Mouse (Mus musculus) left cerebral cortex, postnatal 14 days (tissue): Measurements from ENCODE around the gene 2310009B15Rik. TPM values are rescaled to one million over a fixed set of nuclear protein-coding genes. Genes with fewer than 3 reads are reported as not detected.

Experiments
- DNase-seq, 2 experiments: peaks; one replicate each; pipeline ENCODE4 v3.0.0; 2021 to 2022; ENCODE audit warnings: low spot score in 2 of 2, mixed read lengths in 1 of 2
- intact Hi-C: fragments of 180-260 bp; cut with DNase I; formaldehyde crosslinking; loops from one replicate; pipeline ENCODE4 v1.15.1; 2025
- total RNA-seq, 2 experiments: library from RNA; stranded (reverse); gene quantifications; 2 replicates each; pipeline ENCODE4 v1.2.3; 2021

The 2310009B15Rik gene
- total RNA-seq, 2 experiments from 2014 or later: 13.7 to 14.2 TPM

- intact Hi-C loops: loop anchor here (5.0 to 10.0 kb wide), 2 partner anchors 339 to 423 kb away; no protein-coding TSS in a partner anchor
- DNase-seq: no peak
Observed at GRCm38 (mm10) chr1:138844166-138844565, 12.5 kb downstream of the 2310009B15Rik start.

- intact Hi-C loops: loop anchor here (5.0 to 10.0 kb wide), 2 partner anchors 339 to 424 kb away; no protein-coding TSS in a partner anchor
- no peak for DNase-seq
Observed at GRCm38 (mm10) chr1:138843361-138844091, 13.1 kb downstream of the 2310009B15Rik start.

GRCm38 (mm10) chr1:138842756-138843155 lies 13.9 kb downstream of the 2310009B15Rik start:
- intact Hi-C loops: loop anchor here (5.0 to 10.0 kb wide), 2 partner anchors 338 to 425 kb away; no protein-coding TSS in a partner anchor
- no peak for DNase-seq

- no peak for DNase-seq
- intact Hi-C loops: loop anchor here (5.0 to 10.0 kb wide), 2 partner anchors 338 to 425 kb away; no protein-coding TSS in a partner anchor
Observed at GRCm38 (mm10) chr1:138842315-138842714, 14.3 kb downstream of the 2310009B15Rik start.

- DNase-seq: no peak
- intact Hi-C loops: loop anchor here (5.0 to 10.0 kb wide), 2 partner anchors 337 to 426 kb away; no protein-coding TSS in a partner anchor
Observed at GRCm38 (mm10) chr1:138841306-138842095, 15.2 kb downstream of the 2310009B15Rik start.

GRCm38 (mm10) chr1:138840440-138841305 lies 16.0 kb downstream of the 2310009B15Rik start:
- no peak for DNase-seq
- intact Hi-C loops: loop anchor here (5.0 to 10.0 kb wide), 2 partner anchors 336 to 427 kb away; no protein-coding TSS in a partner anchor

GRCm38 (mm10) chr1:138839809-138840430 lies 16.7 kb downstream of the 2310009B15Rik start:
- intact Hi-C loops: loop anchor here (5.0 to 10.0 kb wide), 5 partner anchors 237 to 513 kb away; no protein-coding TSS in a partner anchor
- no peak for DNase-seq

- no peak for DNase-seq
- intact Hi-C loops: loop anchor here (5.0 kb wide), 3 partner anchors 238 to 512 kb away; no protein-coding TSS in a partner anchor
Observed at GRCm38 (mm10) chr1:138839291-138839690, 17.4 kb downstream of the 2310009B15Rik start.

GRCm38 (mm10) chr1:138837786-138838743 lies 18.6 kb downstream of the 2310009B15Rik start:
- DNase-seq: no peak
- intact Hi-C loops: loop anchor here (5.0 kb wide), 3 partner anchors 239 to 511 kb away; no protein-coding TSS in a partner anchor

- DNase-seq: peak; percentile 45 to 53
- intact Hi-C loops: loop anchor here (5.0 kb wide), 3 partner anchors 242 to 508 kb away; no protein-coding TSS in a partner anchor
Observed at GRCm38 (mm10) chr1:138835355-138835900, 21.2 kb downstream of the 2310009B15Rik start.

GRCm38 (mm10) chr1:138831309-138831708 lies 25.3 kb downstream of the 2310009B15Rik start:
- DNase-seq: no peak
- intact Hi-C loops: no loop called here

- intact Hi-C loops: no loop called here
- DNase-seq: no peak
Observed at GRCm38 (mm10) chr1:138826841-138827240, 29.8 kb downstream of the 2310009B15Rik start.

- no peak for DNase-seq
- intact Hi-C loops: no loop called here
Observed at GRCm38 (mm10) chr1:138822985-138823322, 33.7 kb downstream of the 2310009B15Rik start.

GRCm38 (mm10) chr1:138822255-138822984 lies 34.2 kb downstream of the 2310009B15Rik start:
- no peak for DNase-seq
- intact Hi-C loops: no loop called here
